Mouse (Mus musculus): Measurements from ENCODE around the gene Krt36.
A peak's percentile ranks its signal among the peaks of the same experiment; 100 is the strongest.

Gene Krt36

GRCm38 (mm10) chr11:100088378-100089025 is 16.9 kb downstream of the Krt36 start:
- DNase-seq (ENCODE audit: low read depth, low spot score) = no peak

- DNase-seq (ENCODE audit: low read depth, low spot score) = no peak
These were observed 17.6 kb downstream of the Krt36 start, which contains the start of gene Krt32 for GRCm38 (mm10) chr11:100087861-100088260. Krt32 (minus strand) TSS chr11:100088226.

GRCm38 (mm10) chr11:100073873-100074272 is 31.6 kb downstream of the Krt36 start:
- no peak for DNase-seq (ENCODE audit: low read depth, low spot score)

- peak; percentile 8 for DNase-seq (ENCODE audit: low read depth, low spot score)
These were observed 38.0 kb downstream of the Krt36 start for GRCm38 (mm10) chr11:100067293-100068036.

- no peak for DNase-seq (ENCODE audit: low read depth, low spot score)
These were observed 39.0 kb downstream of the Krt36 start for GRCm38 (mm10) chr11:100066236-100067010.

GRCm38 (mm10) chr11:100058875-100059274 is 46.6 kb downstream of the Krt36 start:
- peak; percentile 80 for DNase-seq (ENCODE audit: low read depth, low spot score)

- no peak for DNase-seq (ENCODE audit: low read depth, low spot score)
These were observed 49.5 kb downstream of the Krt36 start for GRCm38 (mm10) chr11:100055686-100056655.

Measured in ZHBTc4 (cell line).